Mouse (Mus musculus) kidney, embryonic 16.5 days (tissue): ENCODE data around the gene Psmb2. TPM values are rescaled to one million over a fixed set of nuclear protein-coding genes. Genes with fewer than 3 reads are reported as not detected.

Experiments
- ATAC-seq: fragments of 200-750 bp; cut with Nextera tagmentation; 2 replicates; pipeline ENCODE4 v1.8.0; 2017; ENCODE audit warnings: moderate TSS enrichment; ENCODE audit not compliant: low FRiP score, low TSS enrichment
- H3K27ac ChIP-seq: fragments of 300-500 bp; sonication (generic); 2 replicates; pipeline ENCODE4 v1.5.1; 2014; ENCODE audit warnings: low read length
- H3K27me3 ChIP-seq: fragments of 300-500 bp; sonication (generic); 2 replicates; pipeline ENCODE4 v1.6.1; 2014; ENCODE audit warnings: low read length, control low read depth, mixed read lengths; ENCODE audit not compliant: insufficient read depth
- H3K36me3 ChIP-seq: fragments of 300-500 bp; sonication (generic); 2 replicates; pipeline ENCODE4 v1.6.1; 2014; ENCODE audit warnings: low read length, control low read depth, mixed read lengths; ENCODE audit not compliant: insufficient read depth
- H3K4me1 ChIP-seq: fragments of 300-500 bp; sonication (generic); 2 replicates; pipeline ENCODE4 v1.6.1; 2014; ENCODE audit warnings: low read length, control low read depth, mixed read lengths; ENCODE audit not compliant: insufficient read depth
- H3K4me2 ChIP-seq: fragments of 300-500 bp; sonication (generic); replicated peaks from 2 replicates; pipeline ENCODE4 v1.6.1; 2014; ENCODE audit warnings: low read depth, low read length
- H3K4me3 ChIP-seq: fragments of 300-500 bp; sonication (generic); 2 replicates; pipeline ENCODE4 v1.5.1; 2014; ENCODE audit warnings: mild to moderate bottlenecking, low read length
- H3K9ac ChIP-seq: fragments of 300-500 bp; sonication (generic); replicated peaks from 2 replicates; pipeline ENCODE4 v1.6.1; 2014; ENCODE audit warnings: low read length
- H3K9me3 ChIP-seq: fragments of 300-500 bp; sonication (generic); 2 replicates; pipeline ENCODE4 v1.6.1; 2016; ENCODE audit warnings: low read length, control low read depth
- WGBS: fragments of 180-500 bp; shearing (Covaris S2); extraction: QIAGEN DNeasy Blood & Tissue Kit; methylation state at CpG from one replicate; pipeline ENCODE4 v1.1.7; 2014; 5-methylcytosine and 5-hydroxymethylcytosine counted together
- polyA plus RNA-seq: library from polyadenylated mRNA; unstranded; fragments of >200 nt; fragmentation: Nextera tagmentation; extraction: Ambion mirVana; gene quantifications from 2 replicates; pipeline ENCODE4 v1.2.1, GENCODE M21; 2015

The Psmb2 gene
- polyA plus RNA-seq, 1 experiment from 2014 or later, result 483 TPM

DNA sequence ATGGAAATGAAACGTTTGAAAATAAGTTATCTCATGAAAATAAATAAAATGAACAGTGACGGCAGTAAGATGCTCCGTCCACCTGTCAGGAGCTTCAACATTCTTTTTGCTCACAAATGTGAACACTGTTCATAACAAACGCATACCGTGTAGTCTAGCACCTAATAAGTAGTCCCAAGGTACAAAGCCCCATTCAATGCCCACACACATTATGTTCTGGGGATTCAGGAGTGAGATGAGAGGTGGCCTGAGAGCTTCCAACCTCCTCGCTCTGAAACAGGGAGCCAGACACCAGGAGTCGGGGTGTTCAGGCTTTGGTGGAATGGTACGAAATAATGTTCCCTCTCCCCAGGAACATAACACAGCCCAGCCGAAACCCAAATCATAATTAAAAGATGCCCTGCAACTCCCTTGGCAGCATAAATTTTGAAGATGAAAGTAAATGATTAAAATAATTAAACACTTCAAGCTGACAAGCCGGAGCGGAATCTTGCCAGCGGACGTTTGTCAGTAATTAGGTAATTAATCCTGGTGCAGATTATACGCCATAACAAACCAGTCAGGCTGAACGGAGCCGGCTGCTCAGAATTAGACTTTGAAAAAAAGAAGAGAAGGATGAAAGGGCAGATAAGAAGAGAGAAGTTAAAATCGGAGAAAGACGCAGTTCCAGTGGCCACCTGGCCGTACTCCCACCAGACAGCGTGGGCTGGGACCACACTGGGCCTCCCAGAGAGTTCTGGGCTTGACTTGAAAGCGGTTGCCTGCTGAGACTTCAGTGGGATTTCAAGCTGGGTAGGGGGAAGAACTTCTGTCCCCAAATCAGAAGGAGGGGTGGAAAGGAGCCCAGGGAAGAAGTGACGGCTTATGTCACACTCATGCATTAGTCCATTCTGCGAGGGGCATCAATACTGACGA is 29.2 kb upstream of the Psmb2 start:
- 29% methylated on average over 24 of the region's 24 CpGs for WGBS
- no peak overlapping the region for H3K27ac ChIP-seq

DNA sequence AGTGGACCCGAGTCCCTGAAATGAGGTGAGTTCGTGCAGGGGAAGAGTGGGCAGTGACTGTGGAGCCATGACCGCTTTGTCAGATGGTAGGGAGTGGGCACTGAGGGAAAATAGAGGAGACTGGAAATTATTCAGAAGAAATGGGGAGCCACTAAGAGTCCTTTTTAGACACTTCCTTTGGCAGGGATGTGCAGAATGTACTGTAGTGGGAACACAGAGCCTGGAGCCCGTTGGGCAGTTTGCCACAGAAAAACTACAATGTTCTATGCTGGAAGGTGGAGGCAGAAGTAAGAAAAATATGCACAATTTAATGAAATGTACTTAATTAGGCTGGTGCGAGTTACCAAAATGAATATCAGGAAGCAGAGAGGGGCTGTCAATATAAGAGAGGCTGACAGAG is 24.3 kb upstream of the Psmb2 start:
- 84% methylated on average over 5 of the region's 5 CpGs for WGBS
- H3K4me2 ChIP-seq, result no peak overlapping the region
- H3K4me3 ChIP-seq, result no peak overlapping the region
- ATAC-seq, result no peak
- H3K27ac ChIP-seq, result no peak overlapping the region
- H3K36me3 ChIP-seq, result no peaks in the 10 kb centered on the region
- no peaks in the 10 kb centered on the region for H3K4me1 ChIP-seq
- H3K9me3 ChIP-seq, result no peaks in the 10 kb centered on the region
- H3K27me3 ChIP-seq, result peaks cover 13% of the 10 kb centered on the region; the same call in 1 of the 2 replicates
- H3K9ac ChIP-seq, result no peak overlapping the region

More for the DNA sequence above, 29.2 kb upstream of the Psmb2 start:
- Histone ChIP-seq H3K36me3 (no peaks in the 10 kb centered on the region), H3K4me2 (no peak overlapping the region), H3K4me1 (no peaks in the 10 kb centered on the region), H3K4me3 (no peak overlapping the region), H3K9me3 (no peaks in the 10 kb centered on the region), H3K9ac (no peak overlapping the region), H3K27me3 (peaks cover 28% of the 10 kb centered on the region)
- ATAC-seq, result no peak

DNA sequence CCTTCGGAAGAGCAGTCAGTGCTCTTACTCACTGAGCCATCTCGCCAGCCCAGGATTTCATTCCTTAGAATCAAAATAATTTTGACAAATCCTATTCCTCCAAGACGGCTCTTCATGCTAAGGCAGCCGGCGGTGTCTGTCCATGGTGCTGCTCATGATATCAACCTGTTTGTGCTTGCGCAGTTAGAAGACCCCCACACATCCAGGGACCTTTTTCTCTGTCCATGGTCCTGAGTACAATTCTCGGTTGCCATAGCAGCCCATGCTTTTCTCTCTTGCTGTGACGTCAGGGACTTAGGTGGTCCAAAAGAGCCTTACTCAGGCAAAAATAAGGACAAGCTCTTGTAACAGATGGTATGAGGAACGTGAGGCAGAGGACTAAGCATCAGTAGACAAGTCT is 22.1 kb upstream of the Psmb2 start:
- Histone ChIP-seq H3K36me3 (no peaks in the 10 kb centered on the region), H3K27me3 (0 out of 2 replicates have a peak, but pooled peaks cover 6% of the 10 kb centered on the region), H3K9me3 (no peaks in the 10 kb centered on the region), H3K4me2 (no peak overlapping the region), H3K4me3 (no peak overlapping the region), H3K4me1 (no peaks in the 10 kb centered on the region), H3K9ac (no peak overlapping the region), H3K27ac (no peak overlapping the region)
- WGBS, result 8% methylated on average over 9 of the region's 9 CpGs
- ATAC-seq, result peak; percentile 74

DNA sequence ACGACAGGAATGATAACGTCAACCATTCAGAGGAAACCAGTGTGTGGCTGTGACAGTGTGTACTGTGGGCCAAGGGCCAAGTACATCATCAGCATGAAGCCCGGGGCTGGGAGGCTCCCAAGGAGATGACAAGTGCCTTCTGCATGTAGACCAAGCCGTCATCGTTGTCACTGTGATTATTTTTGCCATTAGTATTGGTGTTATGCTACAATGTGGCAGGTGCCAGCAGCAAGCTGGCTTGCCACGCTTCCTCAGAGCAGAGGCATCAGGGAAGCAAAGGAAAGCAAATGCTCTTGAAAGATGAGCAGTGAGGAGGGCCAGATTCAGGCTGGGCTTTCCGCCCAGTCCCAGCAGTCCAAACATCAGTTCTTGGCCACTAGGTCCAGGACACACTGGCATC is 16.2 kb upstream of the Psmb2 start:
- H3K4me1 ChIP-seq, result no peaks in the 10 kb centered on the region
- 75% methylated on average over 7 of the region's 7 CpGs for WGBS

DNA sequence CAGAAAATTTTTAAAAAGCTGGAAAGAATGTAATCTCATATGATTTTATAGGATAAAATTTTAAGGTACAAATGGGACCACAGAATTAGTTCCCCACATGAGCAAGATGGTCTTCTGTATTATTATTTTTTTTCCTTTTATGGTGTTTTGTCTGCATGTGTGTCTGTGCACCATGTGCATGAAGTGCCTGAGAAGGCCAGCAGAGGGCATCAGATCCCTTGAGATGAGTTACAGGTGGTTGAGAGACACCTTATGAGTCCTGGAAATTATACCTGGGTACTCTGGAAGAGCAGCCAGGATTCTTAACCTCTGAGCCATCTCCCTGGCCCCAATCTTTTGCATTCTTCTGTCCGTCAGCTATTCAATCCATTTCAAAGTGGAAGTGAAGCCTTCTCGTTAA is 10.4 kb upstream of the Psmb2 start:
- peaks cover 6% of the 10 kb centered on the region; the same call in 1 of the 2 replicates for H3K9me3 ChIP-seq
- H3K4me3 ChIP-seq, result no peak overlapping the region
- H3K4me1 ChIP-seq, result no peaks in the 10 kb centered on the region
- H3K27ac ChIP-seq, result no peak overlapping the region
- no peak for ATAC-seq
- H3K9ac ChIP-seq, result no peak overlapping the region
- no peaks in the 10 kb centered on the region for H3K27me3 ChIP-seq
- H3K4me2 ChIP-seq, result no peak overlapping the region
- WGBS, result 83% methylated on average over 2 of the region's 2 CpGs
- no peaks in the 10 kb centered on the region for H3K36me3 ChIP-seq

More for the DNA sequence above, 16.2 kb upstream of the Psmb2 start:
- Histone ChIP-seq H3K4me3 (no peak overlapping the region), H3K4me2 (no peak overlapping the region), H3K36me3 (no peaks in the 10 kb centered on the region), H3K9ac (no peak overlapping the region), H3K27me3 (no peaks in the 10 kb centered on the region), H3K9me3 (no peaks in the 10 kb centered on the region), H3K27ac (no peak overlapping the region)
- ATAC-seq, result no peak

DNA sequence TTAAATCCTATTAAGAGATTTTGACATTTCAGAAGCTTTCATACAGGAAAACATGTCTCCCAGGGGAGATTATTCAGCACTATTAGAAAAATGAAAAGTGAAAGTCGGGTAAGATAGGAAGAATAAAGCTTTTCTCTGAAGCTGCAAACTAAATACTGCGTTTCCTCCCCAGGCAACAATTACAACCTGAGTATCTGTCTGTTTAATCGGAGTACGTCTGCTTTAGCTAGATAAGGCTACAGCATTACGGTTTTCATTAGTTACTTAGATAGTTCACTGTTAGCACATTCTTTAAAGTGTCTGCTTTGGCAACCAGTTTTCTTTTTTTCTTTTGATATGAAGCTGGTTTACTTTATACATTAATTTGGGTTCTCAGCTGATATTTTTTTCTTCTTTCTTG is 4.9 kb downstream of the Psmb2 start:
- Histone ChIP-seq H3K36me3 (peaks cover 18% of the 10 kb centered on the region), H3K27me3 (no peaks in the 10 kb centered on the region), H3K4me2 (no peak overlapping the region), H3K4me1 (0 out of 2 replicates have a peak, but pooled peaks cover 4% of the 10 kb centered on the region), H3K4me3 (no peak overlapping the region), H3K9ac (no peak overlapping the region), H3K9me3 (no peaks in the 10 kb centered on the region), H3K27ac (no peak overlapping the region)
- no peak for ATAC-seq
- 90% methylated on average over 5 of the region's 5 CpGs for WGBS

DNA sequence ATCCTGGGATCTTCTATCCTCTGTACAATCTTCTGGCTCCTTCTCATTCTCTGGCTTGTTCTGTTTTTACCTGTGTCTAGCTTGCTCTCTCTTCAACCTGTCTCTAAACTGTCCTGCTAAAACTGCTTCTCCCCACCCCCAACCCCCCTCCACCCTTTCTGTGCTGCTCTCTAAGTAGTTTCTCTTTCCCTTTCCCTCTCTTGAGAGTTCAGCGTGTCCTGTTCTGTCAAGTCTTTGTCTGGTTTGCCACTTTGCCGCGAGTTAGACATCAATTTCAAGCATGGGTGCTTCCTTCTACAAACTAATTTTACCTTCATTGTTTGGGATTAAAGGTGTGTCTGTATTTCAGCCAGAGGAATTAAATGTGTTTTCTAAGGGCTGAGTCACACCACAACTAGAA is 5.7 kb downstream of the Psmb2 start:
- Histone ChIP-seq H3K9ac (no peak overlapping the region), H3K4me2 (no peak overlapping the region), H3K4me1 (0 out of 2 replicates have a peak, but pooled peaks cover 3% of the 10 kb centered on the region), H3K27ac (no peak overlapping the region), H3K36me3 (peaks cover 20% of the 10 kb centered on the region), H3K4me3 (no peak overlapping the region), H3K27me3 (no peaks in the 10 kb centered on the region), H3K9me3 (no peaks in the 10 kb centered on the region)
- 65% methylated on average over 3 of the region's 3 CpGs for WGBS
- no peak for ATAC-seq

DNA sequence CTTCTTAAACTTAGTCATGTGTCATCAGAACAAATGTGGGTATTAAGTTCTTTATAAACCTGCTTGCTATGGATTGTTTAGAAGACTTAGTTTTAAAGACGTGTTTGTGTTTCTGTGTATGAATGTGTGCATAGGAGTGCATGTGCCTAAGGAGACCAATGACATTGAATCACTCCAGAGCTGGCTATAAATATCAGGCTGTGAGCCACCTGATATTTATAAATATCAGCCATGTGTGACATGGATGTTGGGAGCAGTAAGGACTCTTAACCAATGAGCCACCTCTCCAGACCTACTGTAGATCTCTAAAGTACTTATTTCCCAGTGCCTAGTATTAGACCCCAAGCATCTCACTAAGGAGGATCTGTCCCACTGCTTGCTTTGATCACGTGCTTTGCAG is 12.0 kb downstream of the Psmb2 start:
- H3K9ac ChIP-seq, result no peak overlapping the region
- no peaks in the 10 kb centered on the region for H3K27me3 ChIP-seq
- H3K4me3 ChIP-seq, result no peak overlapping the region
- H3K9me3 ChIP-seq, result no peaks in the 10 kb centered on the region
- H3K27ac ChIP-seq, result no peak overlapping the region
- H3K36me3 ChIP-seq, result peaks cover 34% of the 10 kb centered on the region
- 90% methylated on average over 2 of the region's 2 CpGs for WGBS
- ATAC-seq, result no peak
- no peak overlapping the region for H3K4me2 ChIP-seq
- H3K4me1 ChIP-seq, result no peaks in the 10 kb centered on the region

DNA sequence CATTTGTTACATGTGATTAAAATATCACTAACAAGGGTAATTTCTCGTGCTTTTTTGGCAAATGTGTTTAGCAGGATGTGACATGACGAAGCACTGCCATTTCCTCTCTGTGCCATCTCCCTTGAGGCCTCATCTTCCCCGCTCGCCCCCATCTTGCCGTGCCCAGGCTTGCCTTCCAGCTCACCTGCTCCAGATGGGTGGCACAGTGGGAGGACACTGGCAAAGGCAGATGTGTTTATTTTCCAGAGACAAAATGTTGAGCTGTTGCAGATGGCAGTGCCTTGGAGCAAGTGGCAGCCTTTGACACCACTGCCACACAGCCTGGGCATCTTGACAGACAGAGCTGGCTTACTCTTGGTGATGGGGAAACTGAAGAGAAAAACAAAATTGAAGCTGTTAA is 15.6 kb downstream of the Psmb2 start:
- H3K9me3 ChIP-seq, result no peaks in the 10 kb centered on the region
- no peak overlapping the region for H3K9ac ChIP-seq
- WGBS, result 86% methylated on average over 5 of the region's 5 CpGs
- H3K4me1 ChIP-seq, result no peaks in the 10 kb centered on the region
- H3K27ac ChIP-seq, result no peak overlapping the region
- no peaks in the 10 kb centered on the region for H3K27me3 ChIP-seq
- peaks cover 19% of the 10 kb centered on the region for H3K36me3 ChIP-seq
- H3K4me3 ChIP-seq, result no peak overlapping the region
- no peak overlapping the region for H3K4me2 ChIP-seq
- no peak for ATAC-seq

DNA sequence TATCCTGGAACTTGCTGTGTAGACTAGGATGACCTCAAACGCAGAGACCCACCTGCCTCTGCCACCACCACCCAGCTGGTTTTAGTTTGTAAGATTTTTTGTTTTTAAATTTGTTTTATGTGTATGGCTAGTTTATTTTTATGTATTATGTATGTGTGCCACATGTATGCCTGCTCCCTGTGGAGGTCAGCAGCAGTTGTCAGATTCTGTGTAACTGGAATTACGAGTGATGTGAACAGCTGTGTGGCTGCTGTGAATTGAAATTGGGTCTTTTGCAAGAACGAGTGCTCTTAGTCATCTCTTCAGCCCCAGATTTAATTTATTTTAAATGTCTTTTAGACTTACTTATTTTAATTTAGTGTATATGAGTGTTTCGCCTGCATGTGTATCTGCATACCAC is 19.5 kb downstream of the Psmb2 start:
- H3K9ac ChIP-seq, result no peak overlapping the region
- peaks cover 19% of the 10 kb centered on the region; the same call in 1 of the 2 replicates for H3K36me3 ChIP-seq
- no peak overlapping the region for H3K27ac ChIP-seq
- H3K9me3 ChIP-seq, result no peaks in the 10 kb centered on the region
- H3K27me3 ChIP-seq, result no peaks in the 10 kb centered on the region
- ATAC-seq, result no peak
- H3K4me2 ChIP-seq, result no peak overlapping the region
- H3K4me3 ChIP-seq, result no peak overlapping the region
- H3K4me1 ChIP-seq, result no peaks in the 10 kb centered on the region
- 84% methylated on average over 4 of the region's 4 CpGs for WGBS
